Mouse (Mus musculus) cortical plate, adult 2 months (tissue): ENCODE results near the gene Nr1h2. TPM values are rescaled to one million over a fixed set of nuclear protein-coding genes. Genes with fewer than 3 reads are reported as not detected.

ENCODE experiments used
- H3K27ac ChIP-seq: fragments of 200-500 bp; 2 replicates; pipeline ENCODE4 v1.5.1; 2012; ENCODE audit warnings: low read length, control low read depth, inconsistent platforms; ENCODE audit not compliant: insufficient read depth
- H3K4me1 ChIP-seq: fragments of 200-500 bp; 2 replicates; pipeline ENCODE4 v1.6.1; 2011; ENCODE audit warnings: low read length; ENCODE audit not compliant: control insufficient read depth, insufficient read depth
- H3K4me3 ChIP-seq: fragments of 200-500 bp; 2 replicates; pipeline ENCODE4 v1.5.1; 2011; ENCODE audit warnings: mild to moderate bottlenecking, low read length, control low read depth; ENCODE audit not compliant: insufficient read depth
- CTCF ChIP-seq: fragments of 200-500 bp; IDR thresholded peaks from 2 replicates; pipeline ENCODE4 v1.5.1; 2011; ENCODE audit warnings: mild to moderate bottlenecking, control low read depth, low read length; ENCODE audit not compliant: insufficient read depth; ENCODE audit errors: extremely low read depth
- POLR2A ChIP-seq: fragments of 200-500 bp; IDR thresholded peaks from 2 replicates; pipeline ENCODE4 v1.6.1; 2011; ENCODE audit warnings: mild to moderate bottlenecking, low read length, control low read depth; ENCODE audit not compliant: insufficient read depth; ENCODE audit errors: extremely low read depth
- polyA plus RNA-seq: library from polyadenylated mRNA; depleted of rRNA; stranded (reverse); fragments of >200 nt; gene quantifications from 2 replicates; pipeline ENCODE4 v1.2.3, GENCODE M21; 2012

Nr1h2 gene
- polyA plus RNA-seq, 1 experiment = 89.6 TPM

- peak overlapping the region; percentile 43 for H3K4me3 ChIP-seq
- no peak for TF ChIP-seq POLR2A
- no peak for TF ChIP-seq CTCF
- no peak overlapping the region for H3K27ac ChIP-seq
- H3K4me1 ChIP-seq = peaks cover 4% of the 10 kb centered on the region; the same call in 1 of the 2 replicates
Observed at GRCm38 (mm10) chr7:44587676-44588075, 33.9 kb upstream of the Nr1h2 start.

GRCm38 (mm10) chr7:44586930-44587329, 33.2 kb upstream of the Nr1h2 start:
- Histone ChIP-seq H3K27ac (no peak overlapping the region), H3K4me1 (peaks cover 4% of the 10 kb centered on the region; the same call in 1 of the 2 replicates)
- TF ChIP-seq POLR2A (no peak; the same call in 1 of the 2 replicates), CTCF (no peak)

DNA sequence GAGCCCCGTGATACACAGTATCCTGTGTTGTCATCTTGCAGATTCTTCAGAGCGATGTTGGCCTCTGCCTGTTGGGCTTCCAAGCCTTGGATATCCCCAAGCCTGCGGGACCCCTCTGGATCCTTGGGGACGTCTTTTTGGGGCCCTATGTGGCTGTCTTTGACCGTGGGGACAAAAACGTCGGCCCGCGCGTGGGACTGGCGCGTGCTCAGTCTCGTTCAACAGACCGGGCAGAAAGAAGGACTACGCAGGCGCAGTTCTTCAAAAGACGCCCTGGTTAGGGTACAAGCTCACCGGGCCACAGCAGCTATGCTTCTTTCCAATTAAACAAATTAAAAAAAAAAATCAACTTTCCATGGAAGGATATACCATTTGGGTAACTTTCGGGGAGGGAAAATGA, 32.8 kb upstream of the Nr1h2 start:
- Histone ChIP-seq H3K4me1 (peaks cover 4% of the 10 kb centered on the region; the same call in 1 of the 2 replicates), H3K27ac (no peak overlapping the region), H3K4me3 (peak overlapping the region; percentile 43)
- TF ChIP-seq POLR2A (no peak; the same call in 1 of the 2 replicates), CTCF (no peak)

More at GRCm38 (mm10) chr7:44586930-44587329, 33.2 kb upstream of the Nr1h2 start:
- H3K4me3 ChIP-seq = peak overlapping the region; percentile 43

DNA sequence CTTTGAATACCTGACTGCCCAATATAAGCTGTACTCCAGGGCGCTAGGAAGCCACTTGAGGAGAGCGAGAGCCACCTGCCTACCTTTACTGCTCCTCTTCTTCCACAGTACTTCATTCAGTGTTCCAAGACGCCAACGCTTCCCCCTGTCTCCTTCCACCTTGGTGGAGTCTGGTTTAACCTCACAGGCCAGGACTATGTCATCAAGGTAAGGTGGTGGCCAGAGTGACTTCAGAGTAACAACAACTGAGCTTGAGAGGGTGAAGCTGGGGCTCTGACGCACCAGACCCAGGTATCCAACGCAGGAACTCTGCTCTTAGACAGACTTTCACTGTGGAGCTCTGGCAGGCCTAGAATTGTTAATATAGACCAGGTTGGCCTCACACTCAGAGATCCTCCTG, 31.9 kb upstream of the Nr1h2 start:
- TF ChIP-seq POLR2A = no peak
- no peak for TF ChIP-seq CTCF
- Histone ChIP-seq H3K27ac (no peak overlapping the region), H3K4me3 (no peak overlapping the region), H3K4me1 (peaks cover 4% of the 10 kb centered on the region; the same call in 1 of the 2 replicates)

DNA sequence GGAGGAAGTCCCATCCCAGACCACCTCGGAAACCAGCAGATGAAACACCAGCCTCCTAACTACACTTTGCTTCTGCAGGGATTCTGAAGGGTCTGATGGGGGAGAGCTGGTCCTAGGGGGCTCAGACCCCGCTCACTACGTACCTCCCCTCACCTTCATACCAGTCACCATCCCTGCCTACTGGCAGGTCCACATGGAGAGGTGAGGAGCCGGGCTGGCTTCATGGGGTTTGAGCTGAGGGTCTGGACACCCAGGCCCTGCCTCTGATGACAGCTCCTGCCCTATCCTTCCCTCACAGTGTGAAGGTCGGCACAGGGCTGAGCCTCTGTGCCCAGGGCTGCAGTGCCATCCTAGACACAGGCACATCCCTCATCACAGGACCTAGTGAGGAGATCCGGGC, 31.2 kb upstream of the Nr1h2 start:
- no peak overlapping the region for H3K4me3 ChIP-seq
- no peak for TF ChIP-seq POLR2A
- no peak for TF ChIP-seq CTCF
- H3K27ac ChIP-seq = no peak overlapping the region
- peaks cover 4% of the 10 kb centered on the region; the same call in 1 of the 2 replicates for H3K4me1 ChIP-seq

GRCm38 (mm10) chr7:44584265-44584804, 30.6 kb upstream of the Nr1h2 start:
- Histone ChIP-seq H3K4me3 (no peak overlapping the region), H3K4me1 (peaks cover 4% of the 10 kb centered on the region; the same call in 1 of the 2 replicates), H3K27ac (no peak overlapping the region)
- no peak for TF ChIP-seq POLR2A
- no peak for TF ChIP-seq CTCF

- Histone ChIP-seq H3K4me1 (peaks cover 3% of the 10 kb centered on the region; the same call in 1 of the 2 replicates), H3K4me3 (no peak overlapping the region), H3K27ac (no peak overlapping the region)
- TF ChIP-seq POLR2A (no peak), CTCF (no peak)
Observed at GRCm38 (mm10) chr7:44583146-44583545, 29.4 kb upstream of the Nr1h2 start.

DNA sequence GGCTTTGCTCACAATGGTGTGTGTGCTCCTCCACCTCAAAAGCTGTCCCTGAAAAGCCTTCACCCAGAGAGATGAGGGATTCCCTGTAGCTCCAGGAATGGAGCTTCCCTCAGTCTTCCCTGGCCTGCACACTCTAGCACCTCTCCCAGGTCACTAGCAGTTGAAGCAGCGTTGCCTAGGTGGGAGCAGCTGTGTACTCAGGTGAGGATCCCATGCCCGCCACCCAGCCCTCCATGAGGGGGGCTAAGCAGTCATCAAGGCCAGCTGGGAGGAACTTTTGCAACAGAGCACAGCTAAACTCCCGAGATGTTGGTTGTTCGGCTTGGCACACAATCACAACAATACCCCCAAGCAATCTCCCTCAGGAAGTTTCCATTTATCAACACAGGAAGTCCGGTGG, 29.0 kb upstream of the Nr1h2 start:
- no peak overlapping the region for H3K27ac ChIP-seq
- TF ChIP-seq POLR2A (no peak), CTCF (no peak)
- no peaks in the 10 kb centered on the region for H3K4me1 ChIP-seq
- H3K4me3 ChIP-seq = no peak overlapping the region

DNA sequence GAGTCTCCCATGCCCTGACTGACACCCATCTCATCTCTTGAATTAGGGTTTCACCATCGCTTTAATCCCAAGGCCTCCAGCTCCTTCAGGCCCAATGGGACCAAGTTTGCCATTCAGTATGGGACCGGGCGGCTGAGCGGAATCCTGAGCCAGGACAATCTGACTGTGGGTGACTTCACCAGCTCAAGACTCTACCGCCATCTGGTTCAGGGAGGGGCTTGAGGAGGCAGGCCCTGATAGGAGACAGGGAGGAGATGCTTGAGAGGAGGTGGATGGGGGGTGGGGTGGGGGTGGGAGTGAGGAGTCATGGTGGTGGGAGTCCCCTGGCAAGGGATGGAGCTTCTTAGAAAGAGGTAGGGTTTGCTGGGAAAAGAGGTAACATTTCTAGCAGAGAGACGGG, 27.9 kb upstream of the Nr1h2 start:
- Histone ChIP-seq H3K4me1 (no peaks in the 10 kb centered on the region), H3K27ac (no peak overlapping the region), H3K4me3 (no peak overlapping the region)
- TF ChIP-seq POLR2A (no peak), CTCF (no peak)

DNA sequence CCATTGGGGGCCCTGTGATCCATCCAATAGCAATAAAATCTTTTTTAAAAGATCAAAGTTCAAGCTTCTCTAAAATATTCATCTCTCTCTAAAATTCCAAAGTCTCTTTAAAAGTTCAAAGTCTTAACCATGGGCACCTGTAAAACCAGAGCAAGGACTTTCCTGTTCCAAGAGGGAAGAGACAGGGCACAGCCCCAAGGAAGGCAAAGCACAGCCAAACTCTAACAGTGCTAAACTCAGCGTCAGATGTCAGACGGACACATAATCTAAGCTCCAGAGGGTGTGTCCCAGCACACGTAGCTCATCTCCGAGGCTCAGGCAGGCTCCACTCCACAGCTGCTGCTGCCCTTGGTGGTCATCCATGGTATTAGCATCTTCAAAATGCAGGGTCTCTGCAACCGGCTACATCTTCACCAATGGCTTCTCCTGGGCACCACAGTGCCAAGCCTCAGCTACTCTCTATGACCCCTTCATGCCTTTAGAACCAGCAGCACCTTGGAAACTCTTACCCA, 22.6 kb upstream of the Nr1h2 start:
- no peak overlapping the region for H3K27ac ChIP-seq
- H3K4me3 ChIP-seq = no peak overlapping the region
- TF ChIP-seq CTCF = no peak
- no peak for TF ChIP-seq POLR2A
- H3K4me1 ChIP-seq = no peaks in the 10 kb centered on the region
